Mouse (Mus musculus) embryonic fibroblast, embryonic 13.5 days (primary cell): Measurements from ENCODE around the gene Syne4. TPM values are rescaled to one million over a fixed set of nuclear protein-coding genes. Genes with fewer than 3 reads are reported as not detected.

Source experiments
- H3K27ac ChIP-seq: 2 replicates; pipeline ENCODE4 v1.5.1; 2012; ENCODE audit warnings: low read length, control low read depth, inconsistent platforms; ENCODE audit not compliant: insufficient read depth
- H3K4me1 ChIP-seq: 2 replicates; pipeline ENCODE4 v1.6.1; 2011; ENCODE audit warnings: low read length; ENCODE audit not compliant: control insufficient read depth, insufficient read depth
- H3K4me3 ChIP-seq: 2 replicates; pipeline ENCODE4 v1.5.1; 2011; ENCODE audit warnings: mild to moderate bottlenecking, control low read depth, low read length; ENCODE audit not compliant: insufficient read depth
- CTCF ChIP-seq: IDR thresholded peaks from 2 replicates; pipeline ENCODE4 v1.5.1; 2011; ENCODE audit warnings: mild to moderate bottlenecking, control low read depth, low read length, moderate library complexity, borderline replicate concordance; ENCODE audit not compliant: insufficient read depth
- POLR2A ChIP-seq: IDR thresholded peaks from 2 replicates; pipeline ENCODE4 v1.6.1; 2011; ENCODE audit warnings: low read depth, mild to moderate bottlenecking, control low read depth, low read length, moderate library complexity
- polyA plus RNA-seq: library from polyadenylated mRNA; stranded (reverse); fragments of >200 nt; gene quantifications from 2 replicates; pipeline ENCODE4 v1.2.4, GENCODE M21; 2011; ENCODE audit warnings: low read depth; ENCODE audit not compliant: missing spikeins, insufficient read length

The Syne4 gene
- polyA plus RNA-seq, 1 experiment = 2.6 TPM

GRCm38 (mm10) chr7:30324300-30324944 lies 9.8 kb downstream of the Syne4 start:
- Histone ChIP-seq H3K4me1 (peaks cover 3% of the 10 kb centered on the region; the same call in 1 of the 2 replicates), H3K4me3 (no peak overlapping the region), H3K27ac (no peak overlapping the region)
- TF ChIP-seq POLR2A (no peak), CTCF (no peak)

GRCm38 (mm10) chr7:30325364-30325763 lies 10.8 kb downstream of the Syne4 start:
- no peak for TF ChIP-seq POLR2A
- TF ChIP-seq CTCF = no peak
- Histone ChIP-seq H3K4me3 (no peak overlapping the region), H3K27ac (no peak overlapping the region)

DNA sequence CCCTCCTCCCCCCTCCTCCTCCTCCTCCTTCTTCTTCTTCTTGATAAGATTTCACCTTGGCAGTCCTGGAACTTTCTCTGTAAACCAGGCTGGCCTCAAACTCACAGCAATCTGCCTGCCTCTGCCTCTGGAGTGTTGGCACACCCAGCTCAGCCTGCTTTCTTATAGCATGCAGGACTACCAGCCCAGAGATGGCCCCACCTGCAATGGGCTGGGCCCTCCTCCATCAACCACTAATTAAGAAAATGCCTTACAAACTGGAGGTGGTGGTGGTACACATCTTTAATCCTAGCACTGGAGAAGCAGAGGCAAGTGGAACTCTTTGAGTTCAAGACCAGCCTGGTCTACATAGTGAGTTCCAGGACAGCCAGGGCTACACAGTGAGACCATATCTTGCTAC lies 11.8 kb downstream of the Syne4 start:
- TF ChIP-seq POLR2A = no peak
- TF ChIP-seq CTCF = no peak
- Histone ChIP-seq H3K27ac (no peak overlapping the region), H3K4me3 (no peak overlapping the region), H3K4me1 (peaks cover 3% of the 10 kb centered on the region; the same call in 1 of the 2 replicates)

More at GRCm38 (mm10) chr7:30325364-30325763, 10.8 kb downstream of the Syne4 start:
- H3K4me1 ChIP-seq = peaks cover 3% of the 10 kb centered on the region; the same call in 1 of the 2 replicates

GRCm38 (mm10) chr7:30327140-30327539 lies 12.5 kb downstream of the Syne4 start:
- TF ChIP-seq CTCF (no peak), POLR2A (no peak)

GRCm38 (mm10) chr7:30328379-30328778 lies 13.8 kb downstream of the Syne4 start:
- TF ChIP-seq POLR2A (no peak), CTCF (no peak)
- H3K27ac ChIP-seq = no peak overlapping the region
- no peak overlapping the region for H3K4me3 ChIP-seq
- no peaks in the 10 kb centered on the region for H3K4me1 ChIP-seq

More at GRCm38 (mm10) chr7:30327140-30327539, 12.5 kb downstream of the Syne4 start:
- Histone ChIP-seq H3K4me3 (no peak overlapping the region), H3K4me1 (peaks cover 3% of the 10 kb centered on the region; the same call in 1 of the 2 replicates), H3K27ac (no peak overlapping the region)

- no peak overlapping the region for H3K27ac ChIP-seq
- no peak overlapping the region for H3K4me3 ChIP-seq
- H3K4me1 ChIP-seq = no peaks in the 10 kb centered on the region
- TF ChIP-seq CTCF (peak; percentile 57; the same call in 1 of the 2 replicates), POLR2A (no peak)
These were observed 17.3 kb downstream of the Syne4 start for GRCm38 (mm10) chr7:30331887-30332286.

GRCm38 (mm10) chr7:30332622-30333259 lies 18.1 kb downstream of the Syne4 start:
- H3K27ac ChIP-seq = no peak overlapping the region
- no peak overlapping the region for H3K4me3 ChIP-seq
- TF ChIP-seq POLR2A (no peak), CTCF (no peak)
- no peaks in the 10 kb centered on the region for H3K4me1 ChIP-seq

DNA sequence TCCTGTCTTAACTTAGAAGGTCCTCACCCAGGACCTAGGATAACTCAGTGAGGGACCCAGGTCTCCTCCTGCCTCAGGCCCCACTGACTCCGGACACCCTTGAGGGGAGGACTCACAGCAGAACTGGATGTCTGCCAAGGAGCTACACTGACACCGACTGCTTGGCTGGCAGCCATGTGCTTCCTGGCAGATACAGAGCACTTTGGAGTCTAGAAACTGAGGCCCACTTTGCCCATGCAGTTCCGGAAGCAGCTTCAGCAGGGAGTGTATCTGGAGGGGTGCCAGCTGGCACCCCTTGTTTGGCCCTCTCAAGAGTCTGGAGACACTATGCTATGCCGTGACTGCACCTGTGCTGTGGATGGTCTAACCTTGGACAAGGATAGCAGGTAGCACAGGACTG lies 18.8 kb downstream of the Syne4 start:
- no peak overlapping the region for H3K4me3 ChIP-seq
- no peak for TF ChIP-seq POLR2A
- no peak for TF ChIP-seq CTCF
- H3K4me1 ChIP-seq = no peaks in the 10 kb centered on the region
- no peak overlapping the region for H3K27ac ChIP-seq

- Histone ChIP-seq H3K4me1 (no peaks in the 10 kb centered on the region), H3K27ac (no peak overlapping the region), H3K4me3 (no peak overlapping the region)
- TF ChIP-seq CTCF = no peak
- no peak for TF ChIP-seq POLR2A
These were observed 20.0 kb downstream of the Syne4 start for GRCm38 (mm10) chr7:30334563-30334962.

GRCm38 (mm10) chr7:30335688-30336087 lies 21.1 kb downstream of the Syne4 start:
- Histone ChIP-seq H3K4me1 (no peaks in the 10 kb centered on the region), H3K4me3 (no peak overlapping the region), H3K27ac (no peak overlapping the region)
- no peak for TF ChIP-seq CTCF
- no peak for TF ChIP-seq POLR2A
